Mouse (Mus musculus): Measurements from ENCODE around the gene Arrdc4. TPM values are rescaled to one million over a fixed set of nuclear protein-coding genes. Genes with fewer than 3 reads are reported as not detected.

Arrdc4 gene
- polyA plus RNA-seq, 1 experiment from 2014 or later, result 6.7 TPM

GRCm38 (mm10) chr7:68738676-68739399 lies 10.2 kb downstream of the Arrdc4 start:
- H3K36me3 ChIP-seq (ENCODE audit: inconsistent target), result peaks cover 33% of the 10 kb centered on the region
- no peaks in the 10 kb centered on the region for H3K79me2 ChIP-seq (ENCODE audit: inconsistent target)
- peak overlapping the region; percentile 42 for H3K27ac ChIP-seq
- H3K4me3 ChIP-seq (ENCODE audit: inconsistent target), result no peak overlapping the region
- 22% methylated on average over 11 of the region's 11 CpGs for WGBS (ENCODE audit: missing documents)

GRCm38 (mm10) chr7:68726380-68726779 lies 22.7 kb downstream of the Arrdc4 start:
- no peak overlapping the region for H3K4me3 ChIP-seq (ENCODE audit: inconsistent target)
- 96% methylated on average over 5 of the region's 5 CpGs for WGBS (ENCODE audit: missing documents)

GRCm38 (mm10) chr7:68724711-68725110 lies 24.3 kb downstream of the Arrdc4 start:
- no peak overlapping the region for H3K4me3 ChIP-seq (ENCODE audit: inconsistent target)
- 94% methylated on average over 7 of the region's 7 CpGs for WGBS (ENCODE audit: missing documents)
- H3K36me3 ChIP-seq (ENCODE audit: inconsistent target), result no peaks in the 10 kb centered on the region
- H3K79me2 ChIP-seq (ENCODE audit: inconsistent target), result no peaks in the 10 kb centered on the region
- H3K27ac ChIP-seq, result no peak overlapping the region

More at GRCm38 (mm10) chr7:68726380-68726779, 22.7 kb downstream of the Arrdc4 start:
- Histone ChIP-seq H3K36me3 (ENCODE audit: inconsistent target) (no peaks in the 10 kb centered on the region), H3K79me2 (ENCODE audit: inconsistent target) (no peaks in the 10 kb centered on the region), H3K27ac (no peak overlapping the region)

- no peaks in the 10 kb centered on the region for H3K36me3 ChIP-seq (ENCODE audit: inconsistent target)
- no peak overlapping the region for H3K27ac ChIP-seq
- WGBS (ENCODE audit: missing documents), result 98% methylated on average over 4 of the region's 4 CpGs
- no peaks in the 10 kb centered on the region for H3K79me2 ChIP-seq (ENCODE audit: inconsistent target)
- H3K4me3 ChIP-seq (ENCODE audit: inconsistent target), result no peak overlapping the region
Observed at GRCm38 (mm10) chr7:68721520-68721919, 27.5 kb downstream of the Arrdc4 start.

- H3K36me3 ChIP-seq (ENCODE audit: inconsistent target), result no peaks in the 10 kb centered on the region
- H3K27ac ChIP-seq, result no peak overlapping the region
- no peak overlapping the region for H3K4me3 ChIP-seq (ENCODE audit: inconsistent target)
- H3K79me2 ChIP-seq (ENCODE audit: inconsistent target), result no peaks in the 10 kb centered on the region
Observed at GRCm38 (mm10) chr7:68717988-68718387, 31.1 kb downstream of the Arrdc4 start.

GRCm38 (mm10) chr7:68717498-68717897 lies 31.5 kb downstream of the Arrdc4 start:
- Histone ChIP-seq H3K36me3 (ENCODE audit: inconsistent target) (no peaks in the 10 kb centered on the region), H3K4me3 (ENCODE audit: inconsistent target) (no peak overlapping the region), H3K27ac (no peak overlapping the region), H3K79me2 (ENCODE audit: inconsistent target) (no peaks in the 10 kb centered on the region)
- 35% methylated on average over 10 of the region's 10 CpGs for WGBS (ENCODE audit: missing documents)

GRCm38 (mm10) chr7:68716926-68717325 lies 32.1 kb downstream of the Arrdc4 start:
- H3K79me2 ChIP-seq (ENCODE audit: inconsistent target), result no peaks in the 10 kb centered on the region
- 74% methylated on average over 8 of the region's 8 CpGs for WGBS (ENCODE audit: missing documents)
- no peak overlapping the region for H3K4me3 ChIP-seq (ENCODE audit: inconsistent target)

GRCm38 (mm10) chr7:68712928-68713327 lies 36.1 kb downstream of the Arrdc4 start:
- no peak overlapping the region for H3K4me3 ChIP-seq (ENCODE audit: inconsistent target)
- no peak overlapping the region for H3K27ac ChIP-seq
- no peaks in the 10 kb centered on the region for H3K36me3 ChIP-seq (ENCODE audit: inconsistent target)
- 100% methylated on average over 1 of the region's 1 CpGs for WGBS (ENCODE audit: missing documents)
- no peaks in the 10 kb centered on the region for H3K79me2 ChIP-seq (ENCODE audit: inconsistent target)

More at GRCm38 (mm10) chr7:68716926-68717325, 32.1 kb downstream of the Arrdc4 start:
- Histone ChIP-seq H3K27ac (no peak overlapping the region), H3K36me3 (ENCODE audit: inconsistent target) (no peaks in the 10 kb centered on the region)

- H3K27ac ChIP-seq, result no peak overlapping the region
- H3K79me2 ChIP-seq (ENCODE audit: inconsistent target), result no peaks in the 10 kb centered on the region
- no peaks in the 10 kb centered on the region for H3K36me3 ChIP-seq (ENCODE audit: inconsistent target)
- no peak overlapping the region for H3K4me3 ChIP-seq (ENCODE audit: inconsistent target)
- WGBS (ENCODE audit: missing documents), result 74% methylated on average over 3 of the region's 3 CpGs
Observed at GRCm38 (mm10) chr7:68712425-68712824, 36.6 kb downstream of the Arrdc4 start.

- Histone ChIP-seq H3K79me2 (ENCODE audit: inconsistent target) (no peaks in the 10 kb centered on the region), H3K36me3 (ENCODE audit: inconsistent target) (no peaks in the 10 kb centered on the region), H3K27ac (no peak overlapping the region), H3K4me3 (ENCODE audit: inconsistent target) (no peak overlapping the region)
- 82% methylated on average over 1 of the region's 1 CpGs for WGBS (ENCODE audit: missing documents)
Observed at GRCm38 (mm10) chr7:68709319-68709573, 39.8 kb downstream of the Arrdc4 start.

- no peak overlapping the region for H3K27ac ChIP-seq
Observed at GRCm38 (mm10) chr7:68708563-68709318, 40.3 kb downstream of the Arrdc4 start.

GRCm38 (mm10) chr7:68705162-68705561 lies 43.9 kb downstream of the Arrdc4 start:
- Histone ChIP-seq H3K4me3 (ENCODE audit: inconsistent target) (no peak overlapping the region), H3K27ac (no peak overlapping the region), H3K79me2 (ENCODE audit: inconsistent target) (no peaks in the 10 kb centered on the region), H3K36me3 (ENCODE audit: inconsistent target) (no peaks in the 10 kb centered on the region)
- 99% methylated on average over 7 of the region's 7 CpGs for WGBS (ENCODE audit: missing documents)

More at GRCm38 (mm10) chr7:68708563-68709318, 40.3 kb downstream of the Arrdc4 start:
- whole genome bisulfite sequencing (ENCODE audit: missing documents), result 89% methylated on average over 3 of the region's 3 CpGs
- Histone ChIP-seq H3K4me3 (ENCODE audit: inconsistent target) (no peak overlapping the region), H3K79me2 (ENCODE audit: inconsistent target) (no peaks in the 10 kb centered on the region), H3K36me3 (ENCODE audit: inconsistent target) (no peaks in the 10 kb centered on the region)

- WGBS (ENCODE audit: missing documents), result 97% methylated on average over 3 of the region's 3 CpGs
- Histone ChIP-seq H3K27ac (no peak overlapping the region), H3K36me3 (ENCODE audit: inconsistent target) (no peaks in the 10 kb centered on the region), H3K4me3 (ENCODE audit: inconsistent target) (no peak overlapping the region), H3K79me2 (ENCODE audit: inconsistent target) (no peaks in the 10 kb centered on the region)
Observed at GRCm38 (mm10) chr7:68697313-68697712, 51.7 kb downstream of the Arrdc4 start.

GRCm38 (mm10) chr7:68696908-68697307 lies 52.1 kb downstream of the Arrdc4 start:
- Histone ChIP-seq H3K4me3 (ENCODE audit: inconsistent target) (no peak overlapping the region), H3K79me2 (ENCODE audit: inconsistent target) (no peaks in the 10 kb centered on the region), H3K27ac (no peak overlapping the region), H3K36me3 (ENCODE audit: inconsistent target) (no peaks in the 10 kb centered on the region)
- 71% methylated on average over 6 of the region's 6 CpGs for WGBS (ENCODE audit: missing documents)

GRCm38 (mm10) chr7:68696446-68696845 lies 52.6 kb downstream of the Arrdc4 start:
- Histone ChIP-seq H3K79me2 (ENCODE audit: inconsistent target) (no peaks in the 10 kb centered on the region), H3K4me3 (ENCODE audit: inconsistent target) (no peak overlapping the region), H3K27ac (no peak overlapping the region), H3K36me3 (ENCODE audit: inconsistent target) (no peaks in the 10 kb centered on the region)
- WGBS (ENCODE audit: missing documents), result 96% methylated on average over 5 of the region's 5 CpGs
